Mouse (Mus musculus): ENCODE results near the gene Lclat1. TPM values are rescaled to one million over a fixed set of nuclear protein-coding genes. Genes with fewer than 3 reads are reported as not detected.

Lclat1 gene
- polyA plus RNA-seq, 1 experiment: 9.2 TPM

GRCm38 (mm10) chr17:73284301-73284700 is 176.5 kb downstream of the Lclat1 start:
- Histone ChIP-seq H3K4me3 (ENCODE audit: control insufficient read depth, low read depth, low read length) (no peak overlapping the region), H3K27ac (ENCODE audit: control insufficient read depth, insufficient read depth, low read depth, low read length) (no peak overlapping the region)
- no peak for TF ChIP-seq POLR2A (IDR thresholded peaks at IDR 0.05; ENCODE audit: control insufficient read depth, low read depth, low read length)
- no peak for TF ChIP-seq CTCF (IDR thresholded peaks at IDR 0.05; ENCODE audit: control insufficient read depth, insufficient read depth, insufficient replicate concordance, low read depth, low read length)

More at GRCm38 (mm10) chr17:73284301-73284700, 176.5 kb downstream of the Lclat1 start:
- H3K36me3 ChIP-seq (ENCODE audit: control insufficient read depth, insufficient read depth, low read length): no peaks in the 10 kb centered on the region
- no peaks in the 10 kb centered on the region for H3K27me3 ChIP-seq (ENCODE audit: control insufficient read depth, insufficient read depth, low read length)
- no peaks in the 10 kb centered on the region for H3K4me1 ChIP-seq (ENCODE audit: control insufficient read depth, insufficient read depth, low read length)

Other genes starting within 250 kb of the Lclat1 start
- gene Lbh, start 189.7 kb upstream of the Lclat1 start, polyA plus RNA-seq (2012; rRNA removed): 2.7 and 3.8 TPM in 2 replicates

All from testis, adult 2 months (tissue).